9 mouse cellular contexts compared by ENCODE assay signal in the genomic region with DNA sequence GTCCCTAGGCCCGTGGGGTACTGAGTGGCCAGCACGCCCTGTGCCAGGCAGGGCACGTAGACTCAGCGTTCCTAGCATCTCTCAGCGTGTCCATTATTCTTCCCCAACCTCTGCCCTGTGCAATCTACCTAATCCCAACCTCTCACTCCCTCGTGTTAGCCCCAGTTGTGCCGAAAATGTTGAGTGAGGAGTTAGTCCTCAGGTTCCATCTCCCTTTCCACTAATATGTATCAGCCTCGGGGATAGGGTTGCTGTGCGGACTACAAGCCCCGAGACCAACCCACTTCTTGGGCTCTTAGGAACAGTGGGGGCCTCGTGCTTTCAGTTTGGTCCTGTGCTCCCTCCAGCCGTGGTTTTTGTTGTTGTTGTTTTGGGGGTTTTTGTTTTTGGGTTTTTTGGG.
DNase-seq lines count a peak whose midpoint lies in the region; ATAC-seq and TF ChIP-seq lines count a peak whose summit lies in the region.
"Had no signal": no experiment of that assay in that cellular context is flagged by ENCODE, and none has a peak within 500 bp of the region (broad histone marks: within the 10 kb centered on the region; RNA-seq: fewer than 3 reads in every experiment).

No protein-coding gene starts in this region.

- no peak overlapping the region for H3K9ac ChIP-seq in heart, embryonic 11.5 days (ENCODE audit: low read depth, low read length)
- H3K9ac ChIP-seq in liver, embryonic 11.5 days (ENCODE audit: low read depth, low read length), result no peak overlapping the region
- no peak overlapping the region for H3K9ac ChIP-seq in liver, embryonic 12.5 days
- H3K9ac ChIP-seq in ES-Bruce4 (ENCODE audit: low read depth, poor library complexity, severe bottlenecking), result peak overlapping the region; percentile 84
- H3K9ac ChIP-seq: hindbrain, embryonic 15.5 days had no signal

- no peak for ATAC-seq in heart, embryonic 11.5 days (replicated peaks; ENCODE audit: insufficient number of reproducible peaks, low FRiP score, low TSS enrichment)
- ATAC-seq in liver, embryonic 11.5 days (replicated peaks; ENCODE audit: low FRiP score), result no peak
- no peak for ATAC-seq in liver, embryonic 12.5 days

- intact Hi-C loops in left cerebral cortex, postnatal 4 days (cut with DNase I), result no loop called here

- peak overlapping the region; percentile 41 for H3K4me3 ChIP-seq in heart, embryonic 11.5 days (ENCODE audit: low read depth, low read length)
- 0 out of 2 replicates have a peak overlapping the region, but pooled peaks have one; percentile 14 for H3K4me3 ChIP-seq in liver, embryonic 11.5 days (ENCODE audit: low read depth, low read length)
- H3K4me3 ChIP-seq in liver, embryonic 12.5 days, result no peak overlapping the region
- H3K4me3 ChIP-seq in ES-Bruce4 (ENCODE audit: low read depth, low read length), result peak overlapping the region; percentile 92
- peak overlapping the region; percentile 41; the same call in 1 of the 2 replicates for H3K4me3 ChIP-seq in limb, embryonic 10.5 days

- H3K27me3 ChIP-seq in heart, embryonic 11.5 days (ENCODE audit: control insufficient read depth, insufficient read depth, low read length), result peaks cover 95% of the 10 kb centered on the region
- peaks cover 99% of the 10 kb centered on the region for H3K27me3 ChIP-seq in liver, embryonic 11.5 days (replicated peaks; ENCODE audit: control insufficient read depth, insufficient read depth, low read length)
- peaks cover 100% of the 10 kb centered on the region for H3K27me3 ChIP-seq in liver, embryonic 12.5 days (replicated peaks)
- H3K27me3 ChIP-seq in ES-Bruce4 (ENCODE audit: control insufficient read depth, insufficient read depth, low read length, poor library complexity, severe bottlenecking), result no peaks in the 10 kb centered on the region
- peaks cover 100% of the 10 kb centered on the region for H3K27me3 ChIP-seq in limb, embryonic 10.5 days (ENCODE audit: low read depth, poor library complexity, severe bottlenecking)

- 3% methylated on average over 12 of the region's 12 CpGs for WGBS in heart, embryonic 11.5 days (ENCODE audit: insufficient replicate concordance)
- WGBS in liver, embryonic 11.5 days, result 6% methylated on average over 12 of the region's 12 CpGs
- WGBS in liver, embryonic 12.5 days (ENCODE audit: insufficient replicate concordance), result 7% methylated on average over 12 of the region's 12 CpGs
- WGBS in limb, embryonic 10.5 days, result 3% methylated on average over 12 of the region's 12 CpGs

- no peak for TF ChIP-seq CTCF in ES-Bruce4 (IDR thresholded peaks at IDR 0.05; ENCODE audit: low read depth, low read length)

- no peak for TF ChIP-seq POLR2A in ES-Bruce4 (IDR thresholded peaks at IDR 0.05; ENCODE audit: insufficient read depth, low read length)

- H3K9me3 ChIP-seq in heart, embryonic 11.5 days (replicated peaks; ENCODE audit: control insufficient read depth, low read length), result no peaks in the 10 kb centered on the region
- H3K9me3 ChIP-seq in liver, embryonic 11.5 days (ENCODE audit: control insufficient read depth, low read length), result no peaks in the 10 kb centered on the region
- H3K9me3 ChIP-seq in liver, embryonic 12.5 days (replicated peaks), result no peaks in the 10 kb centered on the region
- H3K9me3 ChIP-seq in ES-Bruce4 (replicated peaks; ENCODE audit: control insufficient read depth, insufficient read depth, low read length, poor library complexity, severe bottlenecking), result no peaks in the 10 kb centered on the region
- no peaks in the 10 kb centered on the region for H3K9me3 ChIP-seq in limb, embryonic 10.5 days (replicated peaks)
- H3K9me3 ChIP-seq: hindbrain, embryonic 15.5 days had no signal

- DNase-seq in heart, adult 8-10 months (ENCODE audit: low spot score), result no peak
- DNase-seq in liver, embryonic 11.5 days (ENCODE audit: low spot score), result no peak
- DNase-seq in limb, embryonic 10.5 days (ENCODE audit: low spot score), result no peak
- DNase-seq in left cerebral cortex, postnatal 4 days, result no peak
- no peak for DNase-seq in gastrocnemius, postnatal 10 days

- H3K4me1 ChIP-seq in heart, embryonic 11.5 days (ENCODE audit: control insufficient read depth, insufficient read depth, low read length), result peaks cover 43% of the 10 kb centered on the region
- H3K4me1 ChIP-seq in liver, embryonic 11.5 days (replicated peaks; ENCODE audit: control insufficient read depth, insufficient read depth, low read length), result peaks cover 24% of the 10 kb centered on the region
- peaks cover 46% of the 10 kb centered on the region for H3K4me1 ChIP-seq in liver, embryonic 12.5 days
- peaks cover 4% of the 10 kb centered on the region for H3K4me1 ChIP-seq in ES-Bruce4 (ENCODE audit: control insufficient read depth, insufficient read depth, low read length)
- peaks cover 64% of the 10 kb centered on the region for H3K4me1 ChIP-seq in limb, embryonic 10.5 days

- H3K27ac ChIP-seq in heart, embryonic 11.5 days (ENCODE audit: low read depth, low read length), result no peak overlapping the region
- H3K27ac ChIP-seq in liver, embryonic 11.5 days (ENCODE audit: low read depth, low read length), result no peak overlapping the region
- no peak overlapping the region for H3K27ac ChIP-seq in liver, embryonic 12.5 days
- peak overlapping the region; percentile 40 for H3K27ac ChIP-seq in ES-Bruce4 (ENCODE audit: insufficient read depth, low read length)
- no peak overlapping the region for H3K27ac ChIP-seq in limb, embryonic 10.5 days
- H3K27ac ChIP-seq: hindbrain, embryonic 15.5 days had no signal

- H3K36me3 ChIP-seq in heart, embryonic 11.5 days (ENCODE audit: control insufficient read depth, insufficient read depth, low read length), result no peaks in the 10 kb centered on the region
- no peaks in the 10 kb centered on the region for H3K36me3 ChIP-seq in liver, embryonic 11.5 days (ENCODE audit: control insufficient read depth, insufficient read depth, low read length)
- H3K36me3 ChIP-seq in liver, embryonic 12.5 days, result no peaks in the 10 kb centered on the region
- H3K36me3 ChIP-seq in ES-Bruce4 (ENCODE audit: control insufficient read depth, insufficient read depth, low read length, poor library complexity, severe bottlenecking), result no peaks in the 10 kb centered on the region
- H3K36me3 ChIP-seq in limb, embryonic 10.5 days, result no peaks in the 10 kb centered on the region
- H3K36me3 ChIP-seq: hindbrain, embryonic 15.5 days had no signal

- no peak for TF ChIP-seq EP300 in ES-Bruce4 (IDR thresholded peaks at IDR 0.05; ENCODE audit: insufficient read depth, low read depth, low read length)

- peak overlapping the region; percentile 59 for H3K4me2 ChIP-seq in heart, embryonic 11.5 days
- no peak overlapping the region; the same call in 1 of the 2 replicates for H3K4me2 ChIP-seq in liver, embryonic 11.5 days
- H3K4me2 ChIP-seq in liver, embryonic 12.5 days, result no peak overlapping the region
